Mouse (Mus musculus): ENCODE measurements at regions not wholly inside any gene's neighbourhood (a gene's known extent, or its start where the extent isn't known, plus 50 kb on each side); places are given as distances from the start of the nearest gene placed in this dataset.
"Not testable (repeated sequence)": the region's sequence is repeated elsewhere in the genome, so short reads cannot be mapped to it uniquely, and the experiment has no call there.

GRCm38 (mm10) chr14:84610476-84610875, 167.1 kb downstream of the Pcdh17 start:
- no peak for DNase-seq

- DNase-seq, result no peak
Observed at GRCm38 (mm10) chr14:84612551-84612950, 169.2 kb downstream of the Pcdh17 start.

- DNase-seq, result no peak
Observed at GRCm38 (mm10) chr14:84645026-84645425, 201.7 kb downstream of the Pcdh17 start.

GRCm38 (mm10) chr14:84645972-84646577, 202.7 kb downstream of the Pcdh17 start:
- no peak for DNase-seq

- DNase-seq, result no peak
Observed at GRCm38 (mm10) chr14:84659206-84659775, 215.9 kb downstream of the Pcdh17 start.

- DNase-seq, result not testable (repeated sequence)
Observed at GRCm38 (mm10) chr14:84667685-84668084, 224.3 kb downstream of the Pcdh17 start.

GRCm38 (mm10) chr14:84671678-84672472, 228.5 kb downstream of the Pcdh17 start:
- peak; percentile 1 for DNase-seq

GRCm38 (mm10) chr14:84686848-84687247, 243.5 kb downstream of the Pcdh17 start:
- DNase-seq, result no peak

- DNase-seq, result no peak
Observed at GRCm38 (mm10) chr14:84690810-84691209, 247.4 kb downstream of the Pcdh17 start.
